Mouse (Mus musculus): ENCODE data around the gene Sstr4. TPM values are rescaled to one million over a fixed set of nuclear protein-coding genes. Genes with fewer than 3 reads are reported as not detected.

Sstr4 gene
- polyA plus RNA-seq, 1 experiment = 1.1 TPM

GRCm38 (mm10) chr2:148436285-148436684 is 41.1 kb downstream of the Sstr4 start:
- TF ChIP-seq POLR2A (IDR thresholded peaks at IDR 0.05; ENCODE audit: borderline replicate concordance, insufficient read depth, low read length) = no peak
- TF ChIP-seq CTCF (IDR thresholded peaks at IDR 0.05; ENCODE audit: borderline replicate concordance, insufficient read depth, low read depth, low read length) = no peak
- DNase-seq = no peak
- Histone ChIP-seq H3K27ac (ENCODE audit: insufficient read depth, low read length) (no peak overlapping the region), H3K27me3 (ENCODE audit: control insufficient read depth, insufficient read depth, low read length) (no peaks in the 10 kb centered on the region), H3K4me1 (ENCODE audit: control insufficient read depth, insufficient read depth, low read length) (no peaks in the 10 kb centered on the region), H3K4me3 (replicated peaks; ENCODE audit: insufficient read depth, low read depth, low read length) (no peak overlapping the region)
- 22% methylated on average over 3 of the region's 3 CpGs for WGBS

GRCm38 (mm10) chr2:148439691-148440276 is 44.6 kb downstream of the Sstr4 start:
- no peak for TF ChIP-seq POLR2A (IDR thresholded peaks at IDR 0.05; ENCODE audit: borderline replicate concordance, insufficient read depth, low read length)
- TF ChIP-seq CTCF (IDR thresholded peaks at IDR 0.05; ENCODE audit: borderline replicate concordance, insufficient read depth, low read depth, low read length) = no peak
- DNase-seq = no peak
- no peak overlapping the region for H3K4me3 ChIP-seq (replicated peaks; ENCODE audit: insufficient read depth, low read depth, low read length)
- no peaks in the 10 kb centered on the region for H3K4me1 ChIP-seq (ENCODE audit: control insufficient read depth, insufficient read depth, low read length)
- WGBS = 84% methylated on average over 3 of the region's 3 CpGs
- H3K27ac ChIP-seq (ENCODE audit: insufficient read depth, low read length) = no peak overlapping the region
- no peaks in the 10 kb centered on the region for H3K27me3 ChIP-seq (ENCODE audit: control insufficient read depth, insufficient read depth, low read length)

- no peaks in the 10 kb centered on the region for H3K27me3 ChIP-seq (ENCODE audit: control insufficient read depth, insufficient read depth, low read length)
- H3K27ac ChIP-seq (ENCODE audit: insufficient read depth, low read length) = no peak overlapping the region
- DNase-seq = no peak
- no peaks in the 10 kb centered on the region for H3K4me1 ChIP-seq (ENCODE audit: control insufficient read depth, insufficient read depth, low read length)
- no peak for TF ChIP-seq CTCF (IDR thresholded peaks at IDR 0.05; ENCODE audit: borderline replicate concordance, insufficient read depth, low read depth, low read length)
- TF ChIP-seq POLR2A (IDR thresholded peaks at IDR 0.05; ENCODE audit: borderline replicate concordance, insufficient read depth, low read length) = no peak
- H3K4me3 ChIP-seq (replicated peaks; ENCODE audit: insufficient read depth, low read depth, low read length) = no peak overlapping the region
- WGBS = 86% methylated on average over 10 of the region's 10 CpGs
Observed at GRCm38 (mm10) chr2:148441421-148441820, 46.3 kb downstream of the Sstr4 start.

- no peak for TF ChIP-seq POLR2A (IDR thresholded peaks at IDR 0.05; ENCODE audit: borderline replicate concordance, insufficient read depth, low read length)
- TF ChIP-seq CTCF (IDR thresholded peaks at IDR 0.05; ENCODE audit: borderline replicate concordance, insufficient read depth, low read depth, low read length) = no peak
- 5% methylated on average over 4 of the region's 4 CpGs for WGBS
- no peak overlapping the region for H3K27ac ChIP-seq (ENCODE audit: insufficient read depth, low read length)
Observed at GRCm38 (mm10) chr2:148442172-148442571, 47.0 kb downstream of the Sstr4 start.

GRCm38 (mm10) chr2:148442710-148443109 is 47.6 kb downstream of the Sstr4 start:
- H3K27me3 ChIP-seq (ENCODE audit: control insufficient read depth, insufficient read depth, low read length) = no peaks in the 10 kb centered on the region
- TF ChIP-seq CTCF (IDR thresholded peaks at IDR 0.05; ENCODE audit: borderline replicate concordance, insufficient read depth, low read depth, low read length) (no peak), POLR2A (IDR thresholded peaks at IDR 0.05; ENCODE audit: borderline replicate concordance, insufficient read depth, low read length) (no peak)
- H3K4me1 ChIP-seq (ENCODE audit: control insufficient read depth, insufficient read depth, low read length) = no peaks in the 10 kb centered on the region
- H3K4me3 ChIP-seq (replicated peaks; ENCODE audit: insufficient read depth, low read depth, low read length) = no peak overlapping the region
- WGBS = 81% methylated on average over 4 of the region's 4 CpGs
- DNase-seq = no peak
- H3K27ac ChIP-seq (ENCODE audit: insufficient read depth, low read length) = no peak overlapping the region

More at GRCm38 (mm10) chr2:148442172-148442571, 47.0 kb downstream of the Sstr4 start:
- Histone ChIP-seq H3K4me1 (ENCODE audit: control insufficient read depth, insufficient read depth, low read length) (no peaks in the 10 kb centered on the region), H3K27me3 (ENCODE audit: control insufficient read depth, insufficient read depth, low read length) (no peaks in the 10 kb centered on the region), H3K4me3 (replicated peaks; ENCODE audit: insufficient read depth, low read depth, low read length) (no peak overlapping the region)
- DNase-seq = peak in 1 of 2 experiments; percentile 10

- Histone ChIP-seq H3K27me3 (ENCODE audit: control insufficient read depth, insufficient read depth, low read length) (no peaks in the 10 kb centered on the region), H3K4me1 (ENCODE audit: control insufficient read depth, insufficient read depth, low read length) (no peaks in the 10 kb centered on the region), H3K27ac (ENCODE audit: insufficient read depth, low read length) (no peak within 1 kb of the TSS), H3K4me3 (replicated peaks; ENCODE audit: insufficient read depth, low read depth, low read length) (no peak within 1 kb of the TSS)
- no peak for DNase-seq
- TF ChIP-seq CTCF (IDR thresholded peaks at IDR 0.05; ENCODE audit: borderline replicate concordance, insufficient read depth, low read depth, low read length) = no peak
- TF ChIP-seq POLR2A (IDR thresholded peaks at IDR 0.05; ENCODE audit: borderline replicate concordance, insufficient read depth, low read length) = no peak
- 60% methylated on average over 13 of the region's 13 CpGs for WGBS
Observed at GRCm38 (mm10) chr2:148443249-148443958, 48.3 kb downstream of the Sstr4 start, which contains the start of gene Cd93. Gene Cd93, minus strand, starts transcription at chr2:148443563.

- no peaks in the 10 kb centered on the region for H3K27me3 ChIP-seq (ENCODE audit: control insufficient read depth, insufficient read depth, low read length)
- H3K4me3 ChIP-seq (replicated peaks; ENCODE audit: insufficient read depth, low read depth, low read length) = no peak overlapping the region
- H3K27ac ChIP-seq (ENCODE audit: insufficient read depth, low read length) = no peak overlapping the region
- DNase-seq = no peak
- 58% methylated on average over 1 of the region's 1 CpGs for WGBS
- TF ChIP-seq CTCF (IDR thresholded peaks at IDR 0.05; ENCODE audit: borderline replicate concordance, insufficient read depth, low read depth, low read length) = no peak
- no peak for TF ChIP-seq POLR2A (IDR thresholded peaks at IDR 0.05; ENCODE audit: borderline replicate concordance, insufficient read depth, low read length)
- no peaks in the 10 kb centered on the region for H3K4me1 ChIP-seq (ENCODE audit: control insufficient read depth, insufficient read depth, low read length)
Observed at GRCm38 (mm10) chr2:148444472-148444871, 49.3 kb downstream of the Sstr4 start.

- no peaks in the 10 kb centered on the region for H3K27me3 ChIP-seq (ENCODE audit: control insufficient read depth, insufficient read depth, low read length)
- H3K27ac ChIP-seq (ENCODE audit: insufficient read depth, low read length) = no peak overlapping the region
- no peaks in the 10 kb centered on the region for H3K4me1 ChIP-seq (ENCODE audit: control insufficient read depth, insufficient read depth, low read length)
- TF ChIP-seq CTCF (IDR thresholded peaks at IDR 0.05; ENCODE audit: borderline replicate concordance, insufficient read depth, low read depth, low read length) (no peak), POLR2A (IDR thresholded peaks at IDR 0.05; ENCODE audit: borderline replicate concordance, insufficient read depth, low read length) (no peak)
- 100% methylated on average over 1 of the region's 1 CpGs for WGBS
- DNase-seq = no peak
- no peak overlapping the region for H3K4me3 ChIP-seq (replicated peaks; ENCODE audit: insufficient read depth, low read depth, low read length)
Observed at GRCm38 (mm10) chr2:148445616-148446015, 50.5 kb downstream of the Sstr4 start.

Other genes starting within 250 kb of the Sstr4 start
- gene Thbd, start 12.8 kb downstream of the Sstr4 start, polyA plus RNA-seq (2012; rRNA removed) = 6.3 and 6.5 TPM in 2 replicates
- 2.8 and 3.2 TPM in 2 replicates for gene Cd93, start 48.2 kb downstream of the Sstr4 start, polyA plus RNA-seq (2012; rRNA removed)